Mouse (Mus musculus) small intestine, adult 2 months (tissue): Measurements from ENCODE around the gene Smg5. TPM values are rescaled to one million over a fixed set of nuclear protein-coding genes. Genes with fewer than 3 reads are reported as not detected.

Source experiments
- H3K27ac ChIP-seq: fragments of 200-500 bp; 2 replicates; pipeline ENCODE4 v1.5.1; 2012; ENCODE audit warnings: low read depth, low read length, control low read depth, inconsistent platforms; ENCODE audit not compliant: insufficient read depth
- H3K27me3 ChIP-seq: fragments of 200-500 bp; 2 replicates; pipeline ENCODE4 v1.6.1; 2012; ENCODE audit warnings: mild to moderate bottlenecking, moderate library complexity, low read length, inconsistent platforms; ENCODE audit not compliant: control insufficient read depth, insufficient read depth
- H3K36me3 ChIP-seq: fragments of 200-500 bp; 2 replicates; pipeline ENCODE4 v1.6.1; 2012; ENCODE audit warnings: mild to moderate bottlenecking, low read length, control low read depth, inconsistent platforms; ENCODE audit not compliant: control insufficient read depth, insufficient read depth
- H3K4me1 ChIP-seq: fragments of 200-500 bp; 2 replicates; pipeline ENCODE4 v1.6.1; 2012; ENCODE audit warnings: low read length, inconsistent platforms, mixed read lengths; ENCODE audit not compliant: control insufficient read depth, insufficient read depth, insufficient read length
- H3K4me3 ChIP-seq: fragments of 200-500 bp; 2 replicates; pipeline ENCODE4 v1.5.1; 2012; ENCODE audit warnings: low read depth, mild to moderate bottlenecking, control low read depth, inconsistent platforms, low read length, moderate library complexity
- CTCF ChIP-seq: fragments of 200-500 bp; IDR thresholded peaks from 2 replicates; pipeline ENCODE4 v1.5.1; 2012; ENCODE audit warnings: low read depth, mild to moderate bottlenecking, control low read depth, inconsistent platforms, low read length, moderate library complexity, mixed read lengths; ENCODE audit not compliant: insufficient replicate concordance, insufficient read length; ENCODE audit errors: extremely low read depth
- POLR2A ChIP-seq: fragments of 200-500 bp; IDR thresholded peaks from 2 replicates; pipeline ENCODE4 v1.6.1; 2012; ENCODE audit warnings: low read depth, mild to moderate bottlenecking, control low read depth, inconsistent platforms, low read length, moderate library complexity
- WGBS: fragments of 180-500 bp; shearing (Covaris S2); methylation state at CpG from one replicate; pipeline ENCODE4 v1.1.7; 2018; 5-methylcytosine and 5-hydroxymethylcytosine counted together
- polyA plus RNA-seq: library from polyadenylated mRNA; depleted of rRNA; stranded (reverse); fragments of >200 nt; gene quantifications from 2 replicates; pipeline ENCODE4 v1.2.3, GENCODE M21; 2012

Gene Smg5
- polyA plus RNA-seq, 1 experiment, result 42.4 TPM

DNA sequence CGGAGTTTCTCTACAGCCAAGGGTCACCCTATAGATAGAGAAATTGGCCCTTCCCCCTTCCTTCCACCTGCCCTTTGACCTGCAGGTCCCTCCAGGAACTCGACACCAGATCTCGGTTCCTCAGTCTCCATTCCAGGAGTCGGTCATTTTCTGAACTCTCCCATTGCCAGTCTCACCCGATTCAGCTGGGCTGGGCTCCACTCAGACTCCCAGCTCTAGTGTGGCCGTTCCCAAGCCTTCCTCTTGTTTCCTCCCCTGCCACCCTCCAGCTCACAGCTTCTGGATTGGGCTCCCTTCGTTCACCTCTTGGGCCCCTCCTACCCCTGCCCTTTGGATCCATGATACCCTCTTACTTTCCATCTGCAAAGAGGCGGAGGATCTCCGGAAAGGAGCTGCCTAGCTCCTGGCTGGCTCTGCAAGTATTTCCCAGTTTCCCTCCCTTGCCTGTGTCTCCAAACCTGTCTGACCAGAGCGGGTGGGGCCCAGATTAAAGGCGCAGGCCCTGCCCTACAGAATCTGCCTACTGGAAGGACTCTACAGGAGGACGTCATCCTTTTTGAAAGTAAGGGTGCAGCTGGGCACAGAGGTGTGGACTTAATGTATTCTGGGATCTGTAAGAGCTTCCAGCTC lies 1.9 kb upstream of the Smg5 start:
- H3K4me3 ChIP-seq, result peak overlapping the region; percentile 64
- H3K27ac ChIP-seq, result peak overlapping the region; percentile 99
- no peaks in the 10 kb centered on the region for H3K27me3 ChIP-seq
- peaks cover 16% of the 10 kb centered on the region for H3K4me1 ChIP-seq
- H3K36me3 ChIP-seq, result peaks cover 7% of the 10 kb centered on the region
- 23% methylated on average over 12 of the region's 12 CpGs for WGBS
- TF ChIP-seq CTCF, result no peak
- TF ChIP-seq POLR2A, result 0 out of 2 replicates have a peak, but pooled peaks have one; percentile 11

DNA sequence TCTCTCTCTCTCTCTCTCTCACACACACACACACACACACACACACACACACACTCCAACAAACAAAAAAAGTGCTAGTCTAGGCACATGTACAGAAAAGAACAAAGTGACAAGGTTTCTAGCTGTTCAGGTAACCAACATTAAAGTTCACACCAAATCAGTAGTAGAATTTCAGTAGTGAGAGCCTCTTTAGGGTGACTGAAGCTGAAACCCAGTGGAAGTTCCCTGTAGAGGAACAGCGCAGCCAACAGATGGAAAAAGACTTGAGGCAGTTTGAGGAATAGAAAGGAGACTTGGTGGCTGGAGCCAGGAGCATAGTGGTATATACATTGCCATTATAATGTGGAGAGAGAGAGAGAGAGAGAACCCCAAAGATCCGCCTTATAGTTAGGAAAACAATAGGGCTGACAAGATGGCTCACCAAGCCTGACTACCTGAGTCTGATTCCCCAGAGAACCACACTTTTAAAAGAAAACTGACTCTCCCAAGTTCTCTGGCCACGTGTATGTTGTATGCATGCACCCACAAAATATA lies 1.1 kb upstream of the Smg5 start:
- Histone ChIP-seq H3K4me3 (peak overlapping the region; percentile 75), H3K27ac (peak overlapping the region; percentile 99), H3K4me1 (peaks cover 16% of the 10 kb centered on the region), H3K27me3 (no peaks in the 10 kb centered on the region), H3K36me3 (peaks cover 2% of the 10 kb centered on the region; the same call in 1 of the 2 replicates)
- TF ChIP-seq CTCF, result no peak
- TF ChIP-seq POLR2A, result no peak
- WGBS, result 9% methylated on average over 3 of the region's 3 CpGs

DNA sequence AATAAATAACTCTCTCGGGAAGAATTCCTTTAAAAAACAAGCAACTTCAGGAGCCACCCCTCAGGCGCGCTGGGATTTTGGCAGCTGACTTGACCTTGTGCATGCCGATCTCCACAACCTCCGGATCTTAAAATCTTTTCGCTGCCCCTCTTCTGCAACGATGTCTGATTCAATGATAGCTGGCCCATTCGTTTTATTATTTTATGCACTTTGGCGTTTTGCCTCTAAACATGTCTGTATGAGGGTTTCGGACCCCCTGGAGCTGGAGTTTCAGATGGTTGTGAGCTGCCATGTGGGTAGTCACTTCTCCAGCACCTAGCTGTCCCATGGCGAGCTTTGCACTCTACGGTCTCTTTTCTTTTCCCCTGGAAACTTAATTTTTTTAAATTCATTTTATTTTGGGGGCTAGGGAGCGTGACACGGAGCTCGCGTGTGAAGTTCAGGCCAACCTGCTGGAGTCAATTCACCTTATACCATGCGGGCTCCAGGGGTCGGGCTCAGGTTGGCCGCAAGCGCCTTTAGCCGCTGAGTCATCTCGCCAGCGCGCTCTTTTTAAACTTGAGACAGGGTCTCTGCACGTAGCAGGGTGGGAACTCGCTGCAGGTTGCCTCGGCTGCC lies 515 bp upstream of the Smg5 start:
- H3K4me1 ChIP-seq, result peaks cover 16% of the 10 kb centered on the region
- peaks cover 2% of the 10 kb centered on the region; the same call in 1 of the 2 replicates for H3K36me3 ChIP-seq
- TF ChIP-seq CTCF, result no peak
- no peak for TF ChIP-seq POLR2A
- H3K27me3 ChIP-seq, result no peaks in the 10 kb centered on the region
- WGBS, result under 1% methylated on average over 27 of the region's 27 CpGs
- H3K4me3 ChIP-seq, result peak overlapping the region; percentile 75
- peak overlapping the region; percentile 99 for H3K27ac ChIP-seq

DNA sequence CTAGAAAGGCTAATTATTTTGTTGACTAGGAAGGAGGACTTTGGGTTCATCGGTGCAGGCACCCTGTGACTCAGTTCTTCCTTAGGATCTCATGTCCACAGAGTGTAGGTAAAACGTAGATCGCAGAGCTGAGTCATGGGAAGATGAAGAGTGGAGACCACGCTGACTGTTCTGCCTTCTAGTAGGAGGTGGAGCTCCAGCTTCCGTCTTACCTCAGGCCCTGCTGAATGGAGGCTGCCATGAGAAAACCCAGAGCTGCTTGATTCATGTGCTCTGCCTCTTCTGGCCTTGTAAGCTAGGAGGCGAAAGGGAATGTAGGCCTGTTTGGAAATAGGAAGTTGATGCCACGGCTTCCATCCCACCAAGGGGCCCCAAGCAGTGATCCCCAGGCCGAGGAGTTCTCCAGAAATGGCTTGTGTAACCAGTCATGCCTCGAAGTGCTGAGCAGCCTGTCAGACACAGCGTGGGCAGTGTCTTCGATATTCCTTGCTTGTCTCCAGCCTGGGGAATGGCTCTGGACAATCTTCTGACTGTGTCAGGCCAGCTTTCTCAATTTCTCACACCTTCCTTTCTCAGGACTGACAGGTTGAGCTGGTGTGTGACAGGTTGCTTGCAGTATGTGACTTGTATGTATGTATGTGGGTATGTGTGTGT lies 1.4 kb downstream of the Smg5 start:
- TF ChIP-seq CTCF, result no peak
- TF ChIP-seq POLR2A, result no peak
- Histone ChIP-seq H3K27ac (no peak overlapping the region), H3K4me3 (no peak overlapping the region), H3K36me3 (peaks cover 11% of the 10 kb centered on the region), H3K27me3 (no peaks in the 10 kb centered on the region), H3K4me1 (peaks cover 12% of the 10 kb centered on the region)
- WGBS, result 50% methylated on average over 11 of the region's 11 CpGs

DNA sequence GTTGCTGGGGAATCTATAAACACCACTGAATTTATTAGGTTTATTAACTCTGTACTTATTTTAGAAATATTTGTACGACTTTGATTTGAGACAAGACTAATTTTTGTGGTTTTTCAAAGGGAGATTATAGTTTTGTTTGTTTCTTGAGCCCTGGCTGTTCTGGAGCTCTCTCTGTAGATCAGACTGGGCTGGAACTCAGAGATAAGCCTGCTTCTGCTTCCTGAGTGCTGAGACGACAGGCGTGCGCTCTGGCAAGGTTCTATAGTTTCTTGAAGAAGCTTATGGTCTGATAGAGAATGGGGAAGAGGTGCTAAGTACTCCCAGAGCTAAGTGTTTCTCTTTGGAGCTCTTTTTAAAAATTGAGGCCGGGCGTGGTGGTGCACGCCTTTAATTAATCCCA lies 2.3 kb downstream of the Smg5 start:
- H3K36me3 ChIP-seq, result peaks cover 17% of the 10 kb centered on the region
- WGBS, result 84% methylated on average over 7 of the region's 7 CpGs
- H3K27me3 ChIP-seq, result no peaks in the 10 kb centered on the region
- H3K4me1 ChIP-seq, result peaks cover 6% of the 10 kb centered on the region; the same call in 1 of the 2 replicates
- H3K4me3 ChIP-seq, result no peak overlapping the region
- TF ChIP-seq CTCF (no peak), POLR2A (no peak)
- H3K27ac ChIP-seq, result no peak overlapping the region

DNA sequence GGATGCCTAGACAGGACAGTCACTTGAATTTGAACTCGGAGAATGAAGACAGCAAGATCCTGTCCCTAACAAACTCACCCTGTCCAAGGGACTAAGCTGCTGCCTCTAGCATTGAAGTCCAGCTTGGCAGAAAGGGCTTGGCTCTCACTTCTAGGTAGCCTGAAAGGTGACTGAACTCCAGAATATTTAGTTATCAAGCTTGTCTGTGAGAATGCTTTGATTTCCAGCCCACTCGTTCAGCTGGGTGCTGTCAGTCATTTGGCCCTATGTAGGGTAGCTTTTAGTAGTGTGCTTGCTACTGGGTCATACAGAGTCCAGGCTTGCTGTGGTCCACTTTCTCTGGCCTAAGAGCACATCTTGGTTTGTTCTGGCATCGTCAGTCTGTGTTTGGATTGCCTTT lies 2.9 kb downstream of the Smg5 start:
- TF ChIP-seq CTCF (no peak), POLR2A (no peak)
- Histone ChIP-seq H3K27ac (no peak overlapping the region), H3K27me3 (no peaks in the 10 kb centered on the region), H3K4me3 (no peak overlapping the region), H3K4me1 (peaks cover 6% of the 10 kb centered on the region; the same call in 1 of the 2 replicates), H3K36me3 (peaks cover 24% of the 10 kb centered on the region)
- 66% methylated on average over 3 of the region's 3 CpGs for WGBS

DNA sequence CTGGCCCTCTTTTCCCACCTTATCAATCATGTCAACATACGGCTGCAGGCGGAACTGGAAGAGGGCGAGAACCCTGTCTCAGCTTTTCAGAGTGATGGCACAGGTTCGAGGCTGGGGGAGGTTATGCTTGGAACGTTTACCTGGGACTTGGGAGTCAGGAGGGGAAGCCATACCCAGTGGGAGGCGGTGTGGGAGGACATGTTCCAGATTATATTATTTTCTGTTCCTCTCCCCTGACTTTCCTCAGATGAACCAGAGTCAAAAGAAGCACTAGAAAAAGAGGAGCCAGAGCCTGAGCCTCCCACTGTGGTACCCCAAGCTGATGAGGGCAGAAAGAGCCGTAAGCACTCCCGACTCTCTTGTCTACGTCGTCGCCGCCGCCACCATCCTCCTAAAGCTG lies 14.7 kb downstream of the Smg5 start:
- peaks cover 92% of the 10 kb centered on the region for H3K36me3 ChIP-seq
- H3K4me3 ChIP-seq, result no peak overlapping the region
- TF ChIP-seq CTCF, result no peak
- no peak overlapping the region for H3K27ac ChIP-seq
- H3K27me3 ChIP-seq, result no peaks in the 10 kb centered on the region
- no peaks in the 10 kb centered on the region for H3K4me1 ChIP-seq
- 94% methylated on average over 13 of the region's 13 CpGs for WGBS
